Mouse (Mus musculus) embryo, embryonic 11 days (tissue): ENCODE measurements around the gene Pecam1.
"Not testable (repeated sequence)": the region's sequence is repeated elsewhere in the genome, so short reads cannot be mapped to it uniquely, and the experiment has no call there.

ENCODE experiments used
- DNase-seq: peaks from one replicate; pipeline ENCODE4 v3.0.0-alpha.2; 2015

The Pecam1 gene

GRCm38 (mm10) chr11:106728402-106729366, 21.7 kb downstream of the Pecam1 start:
- no peak for DNase-seq

GRCm38 (mm10) chr11:106727967-106728366, 22.5 kb downstream of the Pecam1 start:
- DNase-seq: no peak

GRCm38 (mm10) chr11:106724916-106725235, 25.6 kb downstream of the Pecam1 start:
- not testable (repeated sequence) for DNase-seq

GRCm38 (mm10) chr11:106724176-106724915, 26.1 kb downstream of the Pecam1 start:
- DNase-seq: no peak

- DNase-seq: no peak
Measured at GRCm38 (mm10) chr11:106723611-106724125, 26.8 kb downstream of the Pecam1 start.

GRCm38 (mm10) chr11:106722831-106723361, 27.5 kb downstream of the Pecam1 start:
- no peak for DNase-seq

- no peak for DNase-seq
Measured at GRCm38 (mm10) chr11:106720379-106720778, 30.0 kb downstream of the Pecam1 start.

- DNase-seq: no peak
Measured at GRCm38 (mm10) chr11:106716568-106716967, 33.9 kb downstream of the Pecam1 start.

GRCm38 (mm10) chr11:106715066-106715465, 35.4 kb downstream of the Pecam1 start:
- no peak for DNase-seq

- no peak for DNase-seq
Measured at GRCm38 (mm10) chr11:106710789-106711188, 39.6 kb downstream of the Pecam1 start.

GRCm38 (mm10) chr11:106709227-106709985, 41.0 kb downstream of the Pecam1 start:
- DNase-seq: no peak

- DNase-seq: no peak
Measured at GRCm38 (mm10) chr11:106707866-106708265, 42.6 kb downstream of the Pecam1 start.

GRCm38 (mm10) chr11:106707085-106707484, 43.3 kb downstream of the Pecam1 start:
- no peak for DNase-seq

GRCm38 (mm10) chr11:106706212-106706611, 44.2 kb downstream of the Pecam1 start:
- DNase-seq: no peak

GRCm38 (mm10) chr11:106704399-106705111, 45.9 kb downstream of the Pecam1 start:
- DNase-seq: no peak

- no peak for DNase-seq
Measured at GRCm38 (mm10) chr11:106703931-106704330, 46.5 kb downstream of the Pecam1 start.

GRCm38 (mm10) chr11:106702584-106702983, 47.8 kb downstream of the Pecam1 start:
- DNase-seq: no peak

GRCm38 (mm10) chr11:106701589-106701988, 48.8 kb downstream of the Pecam1 start:
- DNase-seq: no peak

- DNase-seq: no peak
Measured at GRCm38 (mm10) chr11:106699083-106699482, 51.3 kb downstream of the Pecam1 start.

GRCm38 (mm10) chr11:106698289-106698688, 52.1 kb downstream of the Pecam1 start:
- no peak for DNase-seq

- no peak for DNase-seq
Measured at GRCm38 (mm10) chr11:106695917-106696316, 54.5 kb downstream of the Pecam1 start.

GRCm38 (mm10) chr11:106692890-106693289, 57.5 kb downstream of the Pecam1 start:
- no peak for DNase-seq
